In genomic region chr3:69020285-69020684, GRCm38 (mm10) we compare ENCODE assay signal across 10 mouse cellular contexts. TPM values are rescaled to one million over a fixed set of nuclear protein-coding genes. Genes with fewer than 3 reads are reported as not detected.
DNase-seq lines count a peak whose midpoint lies in the region; ATAC-seq and TF ChIP-seq lines count a peak whose summit lies in the region.
"Had no signal": no experiment of that assay in that cellular context is flagged by ENCODE, and none has a peak within 500 bp of the region (broad histone marks: within the 10 kb centered on the region; RNA-seq: fewer than 3 reads in every experiment).

No protein-coding gene starts in this region.

- no peak overlapping the region for H3K4me3 ChIP-seq in lung, adult 2 months (replicated peaks; ENCODE audit: extremely low read depth, low read depth, low read length)
- H3K4me3 ChIP-seq in cortical plate, adult 2 months (ENCODE audit: insufficient read depth, low read length), result no peak overlapping the region
- H3K4me3 ChIP-seq in heart, embryonic 11.5 days (ENCODE audit: low read depth, low read length), result no peak overlapping the region

- no peaks in the 10 kb centered on the region for H3K9me3 ChIP-seq in heart, embryonic 11.5 days (replicated peaks; ENCODE audit: control insufficient read depth, low read length)

- H3K27me3 ChIP-seq in heart, embryonic 11.5 days (ENCODE audit: control insufficient read depth, insufficient read depth, low read length), result no peaks in the 10 kb centered on the region

- H3K27ac ChIP-seq in cortical plate, adult 2 months (ENCODE audit: insufficient read depth, low read length), result no peak overlapping the region
- H3K27ac ChIP-seq in heart, embryonic 11.5 days (ENCODE audit: low read depth, low read length), result no peak overlapping the region

- TF ChIP-seq CTCF in lung, adult 2 months (IDR thresholded peaks at IDR 0.05; ENCODE audit: insufficient read depth, low read length), result no peak
- TF ChIP-seq CTCF in cortical plate, adult 2 months (IDR thresholded peaks at IDR 0.05; ENCODE audit: extremely low read depth, insufficient read depth, low read length), result peak; percentile 14; the same call in 1 of the 2 replicates

- no peak for TF ChIP-seq POLR2A in lung, adult 2 months (IDR thresholded peaks at IDR 0.05; ENCODE audit: borderline replicate concordance, extremely low read depth, low read depth, low read length)
- TF ChIP-seq POLR2A in cortical plate, adult 2 months (IDR thresholded peaks at IDR 0.05; ENCODE audit: extremely low read depth, insufficient read depth, low read length), result no peak

- no peak overlapping the region for H3K4me2 ChIP-seq in heart, embryonic 11.5 days

- 94% methylated on average over 2 of the region's 2 CpGs for WGBS in lung, adult 2 months
- WGBS in heart, embryonic 11.5 days (ENCODE audit: insufficient replicate concordance), result 93% methylated on average over 2 of the region's 2 CpGs

- peak; percentile 14 to 15 for DNase-seq in cerebellum, postnatal 10 days
- no peak for DNase-seq in cerebellum, adult 9-11 months
- DNase-seq in lung, postnatal 10 days, result peak; percentile 10
- no peak for DNase-seq in lung, adult 2 months
- peak; percentile 40 for DNase-seq in thymus, postnatal 0 days (ENCODE audit: low spot score)
- no peak for DNase-seq in adrenal gland, postnatal 25 days
- DNase-seq: kidney, adult 11 months had no signal

- H3K9ac ChIP-seq in heart, embryonic 11.5 days (ENCODE audit: low read depth, low read length), result no peak overlapping the region

- no peaks in the 10 kb centered on the region for H3K4me1 ChIP-seq in lung, adult 2 months (ENCODE audit: control insufficient read depth, insufficient read depth, low read length)
- H3K4me1 ChIP-seq in cortical plate, adult 2 months (ENCODE audit: control insufficient read depth, insufficient read depth, low read length), result no peaks in the 10 kb centered on the region
- H3K4me1 ChIP-seq in heart, embryonic 11.5 days (ENCODE audit: control insufficient read depth, insufficient read depth, low read length), result no peaks in the 10 kb centered on the region

- ATAC-seq in heart, embryonic 11.5 days (replicated peaks; ENCODE audit: insufficient number of reproducible peaks, low FRiP score, low TSS enrichment), result no peak
- ATAC-seq: midbrain, embryonic 16.5 days had no signal

- H3K36me3 ChIP-seq in heart, embryonic 11.5 days (ENCODE audit: control insufficient read depth, insufficient read depth, low read length), result peaks cover 28% of the 10 kb centered on the region

RNA-seq across cellular contexts. Expression of gene Smc4, which starts 15.7 kb away (rescaled TPM):
- polyA plus RNA-seq in lung, adult 2 months (2012; rRNA removed), result 2.8 and 5.4 TPM in 2 replicates
- 4.3 and 4.5 TPM in 2 replicates for polyA plus RNA-seq in cortical plate, adult 2 months (2012; rRNA removed)
- polyA plus RNA-seq in thymus, postnatal 0 days (2015; fragmentation: Nextera tagmentation; extraction: Ambion mirVana), result 332 and 397 TPM in 2 replicates
- 165 and 180 TPM in 2 replicates for polyA plus RNA-seq in heart, embryonic 11.5 days (2014; fragmentation: Nextera tagmentation; extraction: Ambion mirVana)
- 42.7 and 48.5 TPM in 2 replicates for total RNA-seq in adrenal gland, postnatal 25 days (2021)

RNA-seq across cellular contexts. Expression of gene Ift80, which starts 15.9 kb away (rescaled TPM):
- 2.4 and 4.4 TPM in 2 replicates for polyA plus RNA-seq in lung, adult 2 months (2012; rRNA removed)
- polyA plus RNA-seq in cortical plate, adult 2 months (2012; rRNA removed), result 17.0 and 21.4 TPM in 2 replicates
- 20.4 and 21.8 TPM in 2 replicates for polyA plus RNA-seq in thymus, postnatal 0 days (2015; fragmentation: Nextera tagmentation; extraction: Ambion mirVana)
- polyA plus RNA-seq in heart, embryonic 11.5 days (2014; fragmentation: Nextera tagmentation; extraction: Ambion mirVana), result 8.3 and 9.5 TPM in 2 replicates
- 17.3 and 25.4 TPM in 2 replicates for total RNA-seq in adrenal gland, postnatal 25 days (2021)

RNA-seq across cellular contexts. Expression of gene Trim59, which starts 24.3 kb away (rescaled TPM):
- 0.26 and 0.69 TPM in 2 replicates for polyA plus RNA-seq in lung, adult 2 months (2012; rRNA removed)
- 10.5 and 13.4 TPM in 2 replicates for polyA plus RNA-seq in cortical plate, adult 2 months (2012; rRNA removed)
- polyA plus RNA-seq in thymus, postnatal 0 days (2015; fragmentation: Nextera tagmentation; extraction: Ambion mirVana), result 110 and 125 TPM in 2 replicates
- polyA plus RNA-seq in heart, embryonic 11.5 days (2014; fragmentation: Nextera tagmentation; extraction: Ambion mirVana), result 104 and 110 TPM in 2 replicates
- total RNA-seq in adrenal gland, postnatal 25 days (2021), result 12.6 and 14.0 TPM in 2 replicates

Comparison
In these comparisons a context has a peak if more than half of its experiments do, and no peak if none do; other contexts are left out.
1. DNase-seq: peak in cerebellum, postnatal 10 days (2 of 2), lung, postnatal 10 days (single experiment) and thymus, postnatal 0 days (single experiment); none in cerebellum, adult 9-11 months (single experiment), lung, adult 2 months (single experiment) and adrenal gland, postnatal 25 days (single experiment).
2. RNA of gene Smc4, which starts 15.7 kb away (polyA plus RNA-seq): 332 to 397 TPM in thymus, postnatal 0 days and 165 to 180 TPM in heart, embryonic 11.5 days; 4.3 to 4.5 TPM in cortical plate, adult 2 months and 2.8 to 5.4 TPM in lung, adult 2 months; every median in the first group is over 10 times any median in the second.